In genomic region chr10:117726888-117727385, GRCm38 (mm10) we compare ENCODE assay signal across 34 mouse cellular contexts.
"Had no signal": no experiment of that assay in that cellular context is flagged by ENCODE, and none has a peak within 500 bp of the region (broad histone marks: within the 10 kb centered on the region; RNA-seq: fewer than 3 reads in every experiment).

No protein-coding gene starts in this region.

- H3K27me3 ChIP-seq: heart, embryonic 12.5 days; heart, embryonic 13.5 days; heart, embryonic 15.5 days; hindbrain, embryonic 12.5 days; hindbrain, embryonic 13.5 days; hindbrain, embryonic 15.5 days; intestine, embryonic 15.5 days; kidney, embryonic 15.5 days had no signal

- H3K4me1 ChIP-seq: heart, embryonic 12.5 days; heart, embryonic 15.5 days; hindbrain, embryonic 12.5 days; hindbrain, embryonic 13.5 days; hindbrain, embryonic 15.5 days; intestine, embryonic 15.5 days; kidney, embryonic 15.5 days had no signal

- H3K9ac ChIP-seq: heart, embryonic 12.5 days; heart, embryonic 13.5 days; heart, embryonic 15.5 days; hindbrain, embryonic 12.5 days; hindbrain, embryonic 13.5 days; hindbrain, embryonic 14.5 days; hindbrain, embryonic 15.5 days; intestine, embryonic 15.5 days; kidney, embryonic 15.5 days had no signal

- H3K4me2 ChIP-seq: heart, embryonic 11.5 days; heart, embryonic 12.5 days; heart, embryonic 13.5 days; heart, embryonic 15.5 days; hindbrain, embryonic 12.5 days; hindbrain, embryonic 13.5 days; hindbrain, embryonic 14.5 days; hindbrain, embryonic 15.5 days; intestine, embryonic 15.5 days; kidney, embryonic 15.5 days had no signal

- H3K27ac ChIP-seq: heart, embryonic 10.5 days; heart, embryonic 13.5 days; heart, embryonic 15.5 days; hindbrain, embryonic 10.5 days; hindbrain, embryonic 12.5 days; hindbrain, embryonic 13.5 days; hindbrain, embryonic 14.5 days; hindbrain, embryonic 15.5 days; hindbrain, postnatal 0 days; intestine, embryonic 15.5 days; kidney, embryonic 15.5 days; kidney, postnatal 0 days had no signal

- H3K4me3 ChIP-seq: heart, embryonic 10.5 days; heart, embryonic 12.5 days; heart, embryonic 13.5 days; heart, embryonic 15.5 days; hindbrain, embryonic 10.5 days; hindbrain, embryonic 12.5 days; hindbrain, embryonic 13.5 days; hindbrain, embryonic 15.5 days; intestine, embryonic 15.5 days; kidney, embryonic 15.5 days had no signal

- DNase-seq: heart, postnatal 10 days; heart, postnatal 14 days; heart, postnatal 36 days; heart, postnatal 4 days; kidney, adult 11 months; kidney, adult 18-20 months; kidney, adult 2 months; kidney, adult 8-10 months; kidney, adult 9 months; kidney, postnatal 10 days; kidney, postnatal 14 days; kidney, postnatal 25 days; kidney, postnatal 36 days; kidney, postnatal 4 days; layer of hippocampus, adult 9-11 months; layer of hippocampus, postnatal 36 days had no signal

- H3K36me3 ChIP-seq: heart, embryonic 10.5 days; heart, embryonic 12.5 days; heart, embryonic 13.5 days; heart, embryonic 15.5 days; hindbrain, embryonic 10.5 days; hindbrain, embryonic 12.5 days; hindbrain, embryonic 13.5 days; hindbrain, embryonic 15.5 days; intestine, embryonic 15.5 days; kidney, embryonic 15.5 days had no signal

- H3K9me3 ChIP-seq: heart, embryonic 10.5 days; heart, embryonic 12.5 days; heart, embryonic 13.5 days; heart, embryonic 15.5 days; hindbrain, embryonic 10.5 days; hindbrain, embryonic 12.5 days; hindbrain, embryonic 13.5 days; hindbrain, embryonic 15.5 days; intestine, embryonic 15.5 days; kidney, embryonic 15.5 days had no signal

- ATAC-seq: hindbrain, embryonic 16.5 days; hindbrain, postnatal 0 days; inflammation-experienced regulatory T-cells, adult 6 months; intestine, embryonic 15.5 days; intestine, embryonic 16.5 days; intestine, postnatal 0 days had no signal
